Mouse (Mus musculus) neural tube, embryonic 11.5 days (tissue): ENCODE data around the gene Bcl2. TPM values are rescaled to one million over a fixed set of nuclear protein-coding genes. Genes with fewer than 3 reads are reported as not detected.

ENCODE experiments used
- ATAC-seq: fragments of 200-750 bp; cut with Nextera tagmentation; 2 replicates; pipeline ENCODE4 v1.8.0; 2017; ENCODE audit warnings: moderate number of reproducible peaks, mild to moderate bottlenecking, moderate TSS enrichment, moderate library complexity; ENCODE audit not compliant: insufficient read depth, low FRiP score, low TSS enrichment
- DNase-seq: peaks from one replicate; pipeline ENCODE4 v3.0.0-alpha.2; 2015; ENCODE audit warnings: low spot score
- H3K27ac ChIP-seq: fragments of 300-500 bp; sonication (generic); 2 replicates; pipeline ENCODE4 v1.5.1; 2014; ENCODE audit warnings: low read depth, mild to moderate bottlenecking, low read length
- H3K27me3 ChIP-seq: fragments of 300-500 bp; sonication (generic); 2 replicates; pipeline ENCODE4 v1.6.1; 2014; ENCODE audit warnings: mild to moderate bottlenecking, low read length, mixed read lengths; ENCODE audit not compliant: control insufficient read depth, insufficient read depth
- H3K36me3 ChIP-seq: fragments of 300-500 bp; sonication (generic); 2 replicates; pipeline ENCODE4 v1.6.1; 2014; ENCODE audit warnings: mild to moderate bottlenecking, low read length, moderate library complexity, mixed read lengths; ENCODE audit not compliant: control insufficient read depth, insufficient read depth
- H3K4me1 ChIP-seq: fragments of 300-500 bp; sonication (generic); 2 replicates; pipeline ENCODE4 v1.6.1; 2014; ENCODE audit warnings: low read length, mixed read lengths; ENCODE audit not compliant: control insufficient read depth, insufficient read depth
- H3K4me2 ChIP-seq: fragments of 300-500 bp; sonication (generic); 2 replicates; pipeline ENCODE4 v1.6.1; 2014; ENCODE audit warnings: low read depth, mild to moderate bottlenecking, moderate library complexity
- H3K4me3 ChIP-seq: fragments of 300-500 bp; sonication (generic); 2 replicates; pipeline ENCODE4 v1.5.1; 2014; ENCODE audit warnings: low read depth, low read length
- H3K9ac ChIP-seq: fragments of 300-500 bp; sonication (generic); 2 replicates; pipeline ENCODE4 v1.6.1; 2014; ENCODE audit warnings: mild to moderate bottlenecking, low read length
- H3K9me3 ChIP-seq: fragments of 300-500 bp; sonication (generic); 2 replicates; pipeline ENCODE4 v1.6.1; 2016; ENCODE audit warnings: low read length; ENCODE audit not compliant: control insufficient read depth
- WGBS: fragments of 180-500 bp; shearing (Covaris S2); extraction: QIAGEN DNeasy Blood & Tissue Kit; methylation state at CpG from one replicate; pipeline ENCODE4 v1.1.7; 2014; 5-methylcytosine and 5-hydroxymethylcytosine counted together
- polyA plus RNA-seq: library from polyadenylated mRNA; unstranded; fragments of >200 nt; fragmentation: Nextera tagmentation; extraction: Ambion mirVana; gene quantifications from 2 replicates; pipeline ENCODE4 v1.2.1, GENCODE M21; 2014

Gene Bcl2
- polyA plus RNA-seq, 1 experiment from 2014 or later, result 5.5 TPM

DNA sequence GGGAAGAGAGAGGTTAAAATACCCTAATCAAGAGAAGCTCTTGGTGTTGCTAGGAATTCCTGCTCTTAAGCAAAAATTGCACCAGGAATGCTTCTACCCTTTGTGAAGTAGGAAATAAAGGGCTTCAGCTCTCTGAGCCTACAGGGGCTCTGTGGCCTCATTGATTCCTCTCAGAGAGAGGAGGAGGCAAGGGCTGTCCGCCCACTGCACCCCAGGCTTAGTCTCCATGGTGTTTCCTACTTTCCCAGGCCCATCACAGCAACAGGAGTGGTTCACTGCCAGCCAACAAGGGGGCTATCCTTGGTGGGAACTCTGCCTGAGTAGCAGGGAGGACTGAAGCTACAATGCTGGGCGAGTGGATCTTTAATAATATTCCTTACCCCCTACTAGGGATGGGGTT, 129.2 kb downstream of the Bcl2 start:
- no peaks in the 10 kb centered on the region for H3K4me1 ChIP-seq
- H3K9ac ChIP-seq, result no peak overlapping the region
- H3K27ac ChIP-seq, result no peak overlapping the region
- H3K4me3 ChIP-seq, result no peak overlapping the region
- DNase-seq, result no peak
- 53% methylated on average over 2 of the region's 2 CpGs for WGBS
- H3K9me3 ChIP-seq, result no peaks in the 10 kb centered on the region
- no peaks in the 10 kb centered on the region for H3K36me3 ChIP-seq
- H3K27me3 ChIP-seq, result no peaks in the 10 kb centered on the region
- no peak for ATAC-seq
- H3K4me2 ChIP-seq, result no peak overlapping the region

DNA sequence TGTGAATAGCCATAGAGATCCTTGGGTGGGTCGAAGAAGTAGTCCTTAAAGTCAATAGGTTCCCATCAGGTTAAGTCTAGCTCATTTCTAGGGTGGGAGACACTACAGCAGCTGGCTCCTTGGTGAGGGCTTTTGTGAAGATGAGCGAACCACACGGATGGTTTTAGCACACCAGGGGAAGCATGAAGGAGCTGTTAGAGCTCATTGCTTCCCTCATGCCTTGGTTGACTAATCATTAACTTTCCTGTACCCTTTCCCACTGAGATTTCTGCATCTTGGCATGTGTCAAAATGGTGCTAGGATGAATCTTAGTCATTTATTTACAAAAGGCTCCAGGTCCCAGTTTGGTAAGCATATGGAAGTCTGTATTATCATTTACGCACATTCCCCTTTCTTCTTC, 129.8 kb downstream of the Bcl2 start:
- Histone ChIP-seq H3K4me1 (no peaks in the 10 kb centered on the region), H3K27ac (no peak overlapping the region), H3K9ac (no peak overlapping the region), H3K27me3 (no peaks in the 10 kb centered on the region), H3K4me2 (no peak overlapping the region), H3K4me3 (no peak overlapping the region), H3K9me3 (no peaks in the 10 kb centered on the region), H3K36me3 (no peaks in the 10 kb centered on the region)
- 77% methylated on average over 4 of the region's 4 CpGs for WGBS
- DNase-seq (no peak), ATAC-seq (no peak)

DNA sequence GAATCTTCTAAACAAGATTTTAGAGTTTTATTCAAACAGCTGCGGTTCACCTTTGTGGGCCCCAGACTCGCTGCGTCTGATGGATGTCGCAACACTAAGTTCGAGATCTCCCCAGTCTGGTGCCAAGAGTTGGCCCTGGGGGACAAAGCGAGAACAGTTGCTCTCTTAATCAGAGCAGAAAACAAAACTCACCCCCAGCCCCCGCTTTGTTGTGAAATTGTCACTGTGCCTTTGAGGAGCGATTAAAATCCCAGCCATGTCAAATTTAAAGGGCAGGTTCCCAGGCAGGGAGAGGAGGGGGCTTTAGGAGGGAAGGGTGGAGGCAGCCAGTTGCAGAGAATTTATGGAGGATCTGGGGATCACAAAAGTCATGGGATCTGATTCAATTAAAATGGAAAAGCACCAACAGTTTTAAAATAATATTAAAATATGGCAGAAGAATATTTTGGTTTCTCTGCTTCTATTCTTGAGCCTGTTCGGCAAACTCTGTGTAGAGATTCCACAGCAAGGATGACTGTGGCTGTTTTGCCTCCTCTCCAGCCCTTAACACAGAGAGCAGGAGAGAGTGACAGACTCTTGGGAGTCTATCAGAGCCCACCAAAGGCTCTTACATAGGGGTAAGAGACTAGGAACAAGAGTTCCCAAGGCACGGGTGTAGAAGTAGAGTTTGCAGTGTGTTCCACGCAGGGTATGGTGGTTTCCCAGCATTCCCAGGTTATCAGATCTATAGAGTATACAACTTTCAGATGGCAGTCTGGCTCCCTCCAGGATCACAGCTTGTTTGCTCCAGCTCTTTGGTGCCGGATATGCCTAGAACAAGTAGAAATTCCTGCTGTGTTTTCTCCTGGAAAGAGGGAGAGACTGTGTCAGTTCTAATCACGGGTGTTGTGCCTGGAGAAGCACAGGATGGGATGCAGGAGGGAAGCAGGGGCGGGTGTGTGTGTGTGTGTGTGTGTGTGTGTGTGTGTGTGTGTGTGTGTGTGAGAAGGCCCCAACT, 130.5 kb downstream of the Bcl2 start:
- H3K27me3 ChIP-seq, result no peaks in the 10 kb centered on the region
- ATAC-seq (peak; percentile 48; the same call in 1 of the 2 replicates), DNase-seq (peak; percentile 25)
- no peak overlapping the region for H3K4me2 ChIP-seq
- H3K27ac ChIP-seq, result no peak overlapping the region
- H3K36me3 ChIP-seq, result no peaks in the 10 kb centered on the region
- no peak overlapping the region for H3K4me3 ChIP-seq
- no peaks in the 10 kb centered on the region for H3K4me1 ChIP-seq
- no peaks in the 10 kb centered on the region for H3K9me3 ChIP-seq
- no peak overlapping the region for H3K9ac ChIP-seq
- 64% methylated on average over 14 of the region's 14 CpGs for WGBS

DNA sequence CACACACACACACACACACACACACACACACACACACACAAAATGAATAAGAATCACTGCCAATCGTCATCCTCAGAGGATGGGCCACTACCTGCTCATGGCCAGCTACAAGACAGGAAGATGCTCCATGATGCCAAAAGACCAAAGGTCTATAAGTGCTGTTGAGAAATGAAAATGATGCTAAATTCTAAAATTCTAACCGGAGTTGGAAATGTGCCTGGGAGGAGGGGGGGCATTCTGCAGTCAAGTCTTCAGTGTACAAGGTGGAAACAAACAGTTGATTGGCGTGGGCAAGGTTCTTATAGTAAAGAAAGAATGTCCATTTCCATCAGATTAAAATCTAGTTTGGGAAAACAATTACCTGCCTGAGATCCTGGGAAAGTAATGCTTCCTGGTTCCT, 131.3 kb downstream of the Bcl2 start:
- Histone ChIP-seq H3K4me2 (no peak overlapping the region), H3K9me3 (no peaks in the 10 kb centered on the region), H3K4me1 (no peaks in the 10 kb centered on the region), H3K36me3 (no peaks in the 10 kb centered on the region), H3K9ac (no peak overlapping the region), H3K27ac (no peak overlapping the region), H3K4me3 (no peak overlapping the region), H3K27me3 (no peaks in the 10 kb centered on the region)
- 90% methylated on average over 3 of the region's 3 CpGs for WGBS
- DNase-seq (no peak), ATAC-seq (no peak)

DNA sequence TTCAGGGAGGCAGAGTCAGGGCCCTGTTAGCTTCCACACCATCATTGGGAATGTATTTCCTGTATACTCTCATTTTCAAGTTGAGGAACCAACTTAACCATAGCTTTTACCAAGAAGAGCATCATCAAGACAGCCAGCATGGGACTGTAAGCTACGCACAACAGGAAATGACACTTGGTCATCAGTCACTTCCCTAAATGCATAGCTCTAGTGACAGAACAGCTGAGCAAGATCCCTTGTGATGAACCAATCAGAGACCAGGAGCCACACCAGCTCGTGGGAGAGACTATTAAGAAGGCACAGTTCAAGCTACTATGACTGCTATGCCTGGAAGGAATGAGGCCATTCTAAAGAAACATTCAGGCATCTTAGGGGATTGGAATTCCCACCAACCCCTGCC, 132.3 kb downstream of the Bcl2 start:
- no peaks in the 10 kb centered on the region for H3K9me3 ChIP-seq

DNA sequence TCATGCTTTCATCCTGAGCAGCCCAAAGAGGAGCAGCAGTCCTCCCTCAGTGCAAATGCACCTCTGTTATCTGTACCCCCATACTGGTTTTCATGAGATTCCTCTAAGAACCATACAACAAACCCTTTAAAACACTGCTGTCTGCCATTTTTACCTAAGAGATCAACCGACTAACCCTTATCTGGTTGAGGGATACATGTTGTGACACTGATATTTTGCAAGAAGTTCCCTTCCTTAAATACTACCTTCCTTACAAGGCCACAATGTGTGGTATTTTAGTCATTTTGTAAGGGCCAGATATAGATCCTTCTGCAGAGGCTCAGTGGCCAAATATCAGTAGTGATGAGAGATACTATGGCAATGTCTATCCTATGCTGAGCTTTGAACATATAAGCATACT, 134.3 kb downstream of the Bcl2 start:
- ATAC-seq (no peak), DNase-seq (no peak)
- Histone ChIP-seq H3K4me1 (no peaks in the 10 kb centered on the region), H3K27me3 (no peaks in the 10 kb centered on the region), H3K36me3 (no peaks in the 10 kb centered on the region), H3K27ac (no peak overlapping the region), H3K4me3 (no peak overlapping the region), H3K9ac (no peak overlapping the region), H3K4me2 (no peak overlapping the region), H3K9me3 (no peaks in the 10 kb centered on the region)
- WGBS, result 82% methylated on average over 1 of the region's 1 CpGs

More for the DNA sequence above, 132.3 kb downstream of the Bcl2 start:
- DNase-seq (no peak), ATAC-seq (no peak)
- H3K27me3 ChIP-seq, result no peaks in the 10 kb centered on the region
- H3K4me1 ChIP-seq, result no peaks in the 10 kb centered on the region
- no peak overlapping the region for H3K9ac ChIP-seq
- H3K36me3 ChIP-seq, result no peaks in the 10 kb centered on the region
- no peak overlapping the region for H3K4me2 ChIP-seq
- no peak overlapping the region for H3K4me3 ChIP-seq
- H3K27ac ChIP-seq, result no peak overlapping the region
- WGBS, result 74% methylated on average over 2 of the region's 2 CpGs

DNA sequence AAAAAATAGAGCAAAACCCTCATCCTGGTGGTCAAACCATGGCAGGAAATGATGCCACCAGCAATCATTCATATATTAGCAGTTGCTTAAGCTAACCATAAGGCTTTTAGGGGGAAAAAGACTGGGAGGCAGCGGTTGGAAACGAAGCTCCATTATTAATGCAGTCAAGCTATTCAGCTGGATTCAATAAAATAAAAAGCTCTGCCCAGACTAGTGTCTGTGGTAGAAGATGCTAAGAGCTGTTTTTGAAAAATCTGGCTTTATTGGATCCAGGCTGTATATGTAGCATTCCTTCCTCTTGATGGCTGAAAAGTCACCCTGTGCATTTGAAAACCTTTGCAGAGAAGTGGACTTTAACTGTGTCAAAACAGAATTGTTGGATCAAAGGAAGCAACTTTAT, 141.6 kb downstream of the Bcl2 start:
- no peaks in the 10 kb centered on the region for H3K9me3 ChIP-seq
- H3K4me2 ChIP-seq, result no peak overlapping the region
- 92% methylated on average over 2 of the region's 2 CpGs for WGBS
- H3K36me3 ChIP-seq, result no peaks in the 10 kb centered on the region
- DNase-seq (no peak), ATAC-seq (no peak)
- H3K27ac ChIP-seq, result no peak overlapping the region
- H3K4me1 ChIP-seq, result no peaks in the 10 kb centered on the region
- no peak overlapping the region for H3K9ac ChIP-seq
- no peak overlapping the region for H3K4me3 ChIP-seq
- H3K27me3 ChIP-seq, result no peaks in the 10 kb centered on the region

DNA sequence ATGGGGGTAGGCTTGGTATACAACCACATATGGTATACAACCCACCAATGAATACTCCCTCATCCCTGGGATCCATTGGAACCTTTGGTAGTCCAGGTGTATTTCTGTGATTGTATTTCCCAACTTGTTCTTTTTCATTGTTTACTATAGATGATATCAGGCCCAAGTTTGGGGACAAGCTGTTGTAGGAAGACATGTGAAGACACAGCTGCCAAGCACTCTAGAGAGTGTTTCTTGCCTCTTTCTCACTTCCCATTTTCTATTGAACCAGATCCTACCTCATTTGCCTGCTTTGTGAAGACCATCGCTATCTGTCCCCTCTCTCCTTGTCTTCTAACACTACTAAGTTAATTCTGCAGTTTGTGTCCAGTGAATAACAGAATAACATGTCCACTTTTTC, 143.2 kb downstream of the Bcl2 start:
- H3K4me3 ChIP-seq, result no peak overlapping the region
- no peak overlapping the region for H3K27ac ChIP-seq
- H3K4me2 ChIP-seq, result no peak overlapping the region
- no peak overlapping the region for H3K9ac ChIP-seq
- no peaks in the 10 kb centered on the region for H3K9me3 ChIP-seq
- WGBS, result 97% methylated on average over 1 of the region's 1 CpGs
- ATAC-seq (no peak), DNase-seq (no peak)
- no peaks in the 10 kb centered on the region for H3K27me3 ChIP-seq
- H3K4me1 ChIP-seq, result no peaks in the 10 kb centered on the region
- no peaks in the 10 kb centered on the region for H3K36me3 ChIP-seq

DNA sequence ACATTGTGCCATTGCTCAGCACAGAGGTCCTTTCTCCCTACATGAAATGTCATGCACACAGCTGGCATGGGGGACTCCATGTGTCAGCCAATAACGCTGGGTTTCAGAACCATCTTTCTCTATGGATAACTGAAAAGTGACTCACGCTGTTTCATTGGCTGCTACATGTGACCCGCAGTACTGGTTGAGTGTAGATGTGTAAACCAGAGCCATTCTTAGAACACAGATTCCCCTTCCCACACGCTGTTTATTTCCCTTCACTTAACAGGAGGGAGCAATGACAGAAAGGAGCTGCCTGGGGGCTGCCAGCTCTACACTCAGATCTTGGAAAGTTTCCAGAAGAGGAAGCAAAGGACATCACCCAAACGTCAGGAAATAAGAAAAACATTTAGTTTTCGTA, 143.7 kb downstream of the Bcl2 start:
- WGBS, result 83% methylated on average over 6 of the region's 6 CpGs
- Histone ChIP-seq H3K9me3 (no peaks in the 10 kb centered on the region), H3K27ac (no peak overlapping the region), H3K36me3 (no peaks in the 10 kb centered on the region), H3K9ac (no peak overlapping the region), H3K4me1 (no peaks in the 10 kb centered on the region), H3K4me3 (no peak overlapping the region), H3K4me2 (no peak overlapping the region), H3K27me3 (no peaks in the 10 kb centered on the region)
- ATAC-seq, result no peak
- DNase-seq, result no peak
